Mouse (Mus musculus) T-cell, adult 2 months (primary cell): Measurements from ENCODE around the gene Scrn3.

Source experiments
- DNase-seq: peaks from one replicate; pipeline ENCODE4 v3.0.0; 2022; ENCODE audit warnings: low spot score

Gene Scrn3

DNA sequence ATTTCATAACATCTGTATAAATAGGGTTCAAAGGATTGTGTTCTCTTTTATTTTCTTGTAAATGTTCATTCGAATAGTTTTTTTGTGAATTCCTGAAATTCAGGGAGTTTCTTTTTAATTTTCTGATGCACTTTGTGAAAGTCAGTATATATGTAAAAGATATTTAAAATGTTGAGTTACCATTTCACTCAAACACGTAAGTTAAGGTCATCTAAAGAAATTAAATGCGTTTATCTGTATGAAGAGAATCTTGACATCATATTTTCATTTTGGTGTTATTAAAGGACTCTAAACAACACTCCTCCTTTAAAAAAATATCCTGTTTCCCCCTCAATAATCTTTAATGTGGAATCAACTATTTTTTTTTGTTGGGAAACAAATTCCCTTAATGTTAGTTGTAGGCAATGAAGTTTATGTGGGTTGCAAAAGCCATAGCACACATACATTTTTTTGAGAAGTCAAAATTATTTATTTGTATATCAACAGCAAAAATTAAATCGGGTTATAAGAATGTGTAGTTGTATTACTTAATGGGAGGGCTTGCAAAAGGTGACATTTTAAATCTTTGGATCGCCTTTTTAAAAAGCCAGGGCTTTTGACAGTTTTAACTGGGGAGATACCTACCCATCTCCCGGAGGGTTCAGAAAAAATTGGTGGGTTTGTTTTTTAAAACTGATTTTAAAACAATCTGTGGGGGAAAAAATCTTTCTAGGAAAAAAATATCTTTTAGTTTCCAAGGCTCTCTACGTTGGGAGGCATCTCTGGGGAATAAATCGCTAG is 37.0 kb upstream of the Scrn3 start:
- DNase-seq: no peak

DNA sequence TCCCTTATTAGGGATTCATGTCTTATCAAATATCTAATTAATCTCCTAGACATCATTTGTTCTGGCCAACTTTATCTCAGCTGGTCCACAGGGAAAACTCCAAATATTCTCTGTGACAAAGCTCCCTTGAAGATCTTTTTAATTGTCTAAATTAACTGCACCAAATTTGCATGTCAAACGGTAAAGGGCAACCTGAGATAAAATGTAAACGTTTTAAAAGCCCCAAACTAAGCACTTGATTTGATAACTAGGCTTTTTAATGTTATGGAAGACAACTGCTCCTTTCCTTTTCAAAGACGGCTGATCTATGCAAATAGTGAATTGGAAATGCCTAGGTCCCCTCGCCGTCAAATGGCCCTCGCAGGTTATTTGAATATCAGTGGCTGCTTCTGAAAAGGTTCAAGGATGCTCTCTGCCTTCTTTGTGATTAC is 36.2 kb upstream of the Scrn3 start:
- no peak for DNase-seq

DNA sequence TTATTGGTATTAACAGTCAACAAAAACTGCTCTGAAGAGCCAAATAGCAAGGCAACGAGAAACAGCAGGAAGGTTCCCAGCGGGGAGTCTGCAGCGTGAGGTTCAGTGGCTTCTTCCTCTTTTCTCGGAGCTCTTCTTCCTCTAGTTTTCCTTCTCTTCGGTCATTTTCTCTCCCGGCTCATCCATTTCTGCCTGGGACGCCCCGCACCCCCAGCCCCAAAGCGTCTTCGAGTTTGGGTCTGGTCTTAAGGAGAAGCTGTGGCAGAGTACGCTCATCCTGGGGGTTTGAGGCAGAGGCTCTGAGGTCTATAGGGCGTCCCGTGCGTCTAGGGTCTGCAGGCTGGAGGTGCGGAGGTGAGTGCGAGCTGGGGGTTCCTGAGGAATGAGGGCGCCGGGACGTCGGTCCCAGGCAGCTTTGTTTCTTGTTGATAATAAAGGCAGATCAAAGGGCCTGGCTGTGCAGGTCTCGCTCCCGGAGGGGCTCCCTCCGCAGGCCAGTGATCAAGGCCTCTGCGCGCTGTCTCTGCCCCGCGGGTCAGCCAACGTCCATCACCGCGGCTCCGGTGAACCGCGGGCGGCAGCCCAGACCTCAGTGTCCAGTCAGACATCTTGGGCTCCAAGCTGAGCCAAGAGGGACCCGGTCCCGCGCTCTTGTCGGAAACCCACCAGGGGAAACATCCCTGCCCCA is 35.2 kb upstream of the Scrn3 start:
- DNase-seq: no peak

DNA sequence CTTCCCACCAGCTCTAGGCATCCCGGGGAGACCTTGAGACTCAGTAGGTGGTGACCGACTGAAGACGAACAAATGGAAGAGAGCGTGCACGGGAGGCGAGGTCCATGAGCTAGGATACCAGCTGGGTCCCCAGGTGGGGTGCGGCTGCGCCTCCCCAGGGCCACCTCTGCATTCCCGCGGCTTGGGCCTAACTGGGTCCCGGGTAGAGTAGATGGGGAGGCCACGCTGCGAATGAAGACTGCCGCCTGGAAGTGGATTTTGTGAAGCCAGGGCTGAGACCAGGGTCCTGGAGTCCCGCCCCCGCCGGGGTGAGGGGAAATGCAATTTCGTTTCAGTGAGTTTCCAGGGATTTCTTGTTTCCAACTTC is 34.7 kb upstream of the Scrn3 start:
- DNase-seq: no peak

DNA sequence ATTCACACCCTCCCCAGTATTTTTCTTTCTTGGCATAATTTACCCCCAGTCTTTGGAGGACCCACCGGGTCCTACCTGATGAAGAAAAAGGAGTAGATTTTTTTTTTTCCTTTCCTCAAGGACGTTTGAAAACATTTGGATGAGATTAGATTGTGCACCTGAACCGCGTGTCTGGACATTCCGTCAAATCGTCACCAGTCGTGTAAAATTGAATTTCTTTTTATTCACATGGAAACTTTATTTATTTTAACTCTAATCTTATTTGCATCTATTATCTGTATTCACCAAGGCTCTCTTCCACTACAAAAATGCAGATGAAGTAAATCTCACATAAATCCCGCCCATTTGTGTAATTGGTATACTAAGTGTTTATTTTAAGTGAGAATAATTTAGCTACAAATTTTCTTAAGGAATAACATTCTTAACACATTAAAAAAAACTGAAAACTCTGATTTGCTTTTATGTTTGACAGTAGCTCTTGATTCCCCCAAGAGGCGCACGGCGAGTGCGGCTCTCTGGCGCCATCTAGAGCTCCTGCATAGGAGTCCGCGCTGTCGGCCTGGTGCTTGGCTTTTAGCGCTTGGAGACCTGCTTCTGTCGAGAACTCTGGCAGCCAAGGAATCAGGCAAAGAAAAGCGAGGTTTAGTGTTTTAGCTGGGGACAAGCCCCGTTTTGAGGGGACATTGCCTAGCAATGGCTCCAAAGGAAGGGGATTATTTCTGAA is 34.1 kb upstream of the Scrn3 start:
- peak; percentile 86 for DNase-seq

DNA sequence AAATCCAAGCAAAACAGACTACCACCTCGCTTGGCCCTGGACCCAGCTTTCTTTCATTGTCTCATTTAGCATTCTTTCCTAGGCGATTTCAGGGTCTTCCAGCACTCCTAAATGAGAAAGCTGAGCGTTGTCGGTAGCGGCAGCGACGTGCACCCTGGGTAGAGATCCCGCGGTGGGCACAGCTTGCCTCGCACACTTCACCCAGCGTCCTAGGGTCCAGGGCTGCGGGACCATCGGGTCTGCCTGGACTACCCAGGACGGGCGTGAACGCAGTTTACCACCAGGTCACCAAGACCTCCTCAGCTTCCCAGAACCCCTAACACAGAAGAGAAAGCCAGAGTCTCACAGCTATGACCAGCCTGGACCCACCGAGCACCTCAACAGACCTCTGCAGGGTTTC is 33.5 kb upstream of the Scrn3 start:
- DNase-seq: no peak

DNA sequence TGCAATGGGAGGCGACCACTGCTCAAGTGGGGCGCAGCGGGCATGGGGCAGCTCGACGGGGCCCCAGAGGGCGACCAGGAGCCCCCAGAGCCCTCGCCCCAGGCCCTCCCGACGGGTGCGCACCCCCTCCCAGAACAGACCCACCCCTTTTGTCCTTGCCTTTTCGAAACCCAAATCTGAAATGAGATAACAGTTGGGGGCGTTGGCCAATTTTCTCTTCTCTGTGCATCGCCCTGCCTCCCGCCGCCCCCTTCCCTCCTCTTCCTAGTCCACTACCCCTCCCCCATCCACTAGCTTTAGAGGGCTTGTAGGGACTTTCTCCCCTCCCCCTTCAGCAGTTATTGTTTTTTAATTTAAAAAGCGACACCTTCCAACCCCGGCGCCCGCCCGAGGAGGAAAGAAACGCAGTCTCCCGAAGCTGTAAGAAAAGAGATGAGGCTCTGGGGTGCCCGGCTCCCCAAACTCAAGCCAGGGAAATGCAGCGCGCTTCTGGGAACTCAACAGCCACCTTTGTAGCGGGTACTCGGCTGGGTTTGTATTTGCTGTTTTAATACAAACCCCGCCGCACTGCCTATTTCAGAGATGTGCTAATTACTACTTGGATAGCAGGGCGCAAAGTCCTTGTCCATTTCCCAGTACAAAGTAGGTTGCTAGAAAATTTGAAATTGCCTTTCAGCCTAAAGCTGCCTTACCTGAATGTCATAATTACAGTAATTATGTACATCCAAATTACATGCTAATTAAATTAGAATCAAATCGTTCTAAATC is 32.9 kb upstream of the Scrn3 start:
- no peak for DNase-seq

DNA sequence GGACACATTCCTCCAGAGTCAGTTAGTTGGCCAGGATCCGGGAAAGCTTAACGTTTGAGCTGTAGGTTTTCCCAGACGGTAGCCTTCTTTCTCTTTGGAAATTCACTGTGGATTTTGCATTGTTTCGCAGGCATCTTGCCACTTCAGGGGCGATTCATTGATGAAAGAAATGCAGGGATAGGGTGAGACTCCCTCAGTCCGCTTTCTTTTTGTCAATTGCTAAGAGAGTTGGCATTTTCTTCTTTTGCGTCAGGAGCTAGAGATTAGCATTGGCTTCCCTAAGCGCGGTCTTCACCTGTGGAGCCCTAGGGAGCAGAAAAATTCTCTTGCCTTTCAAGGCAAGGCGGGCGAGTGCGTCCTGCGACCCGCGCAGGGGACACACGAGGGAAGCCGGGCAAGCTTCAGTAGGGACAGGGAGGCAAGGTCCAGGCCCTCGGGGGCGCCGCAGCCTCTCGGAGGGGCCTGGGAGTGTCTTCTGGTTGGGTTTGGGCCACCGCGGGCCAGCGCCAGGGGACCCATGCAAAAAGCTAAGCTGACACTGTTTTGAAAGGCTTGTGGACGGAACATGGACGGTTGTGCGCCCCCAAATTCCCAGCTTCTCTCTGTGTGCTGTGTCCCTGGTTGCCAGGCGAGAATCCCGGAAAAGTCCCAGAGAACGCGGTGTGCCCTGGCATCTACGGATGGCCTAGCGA is 31.9 kb upstream of the Scrn3 start:
- no peak for DNase-seq

DNA sequence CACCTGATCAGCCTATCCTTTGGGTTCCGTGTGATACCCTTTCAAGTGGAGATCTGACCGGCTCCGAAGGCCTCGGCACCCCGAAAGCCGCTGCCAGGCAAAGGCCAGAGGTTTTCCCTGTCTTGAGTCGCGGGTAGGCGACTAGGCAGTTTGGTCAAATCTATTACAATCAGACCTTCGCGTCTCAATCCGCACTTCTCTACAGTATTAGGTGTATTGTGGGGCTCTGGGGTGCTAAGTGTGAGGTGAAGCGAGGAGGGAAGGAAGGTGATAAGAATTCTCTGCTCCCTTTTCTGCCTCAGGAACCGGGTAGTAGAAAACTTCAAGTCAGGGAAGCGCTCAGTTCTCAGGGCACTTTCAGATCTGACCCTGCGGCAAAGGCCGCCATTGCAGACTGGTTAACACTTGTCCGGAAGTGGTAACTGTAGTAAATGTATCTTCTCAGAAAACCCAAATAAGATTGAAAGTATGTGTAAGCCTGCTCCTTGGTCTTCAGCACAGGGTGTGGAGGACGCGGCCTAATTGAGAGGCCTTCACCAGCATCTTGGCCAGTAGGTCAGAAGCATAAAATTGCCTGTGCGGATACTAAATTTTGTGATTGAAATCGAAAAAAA is 31.2 kb upstream of the Scrn3 start:
- no peak for DNase-seq

DNA sequence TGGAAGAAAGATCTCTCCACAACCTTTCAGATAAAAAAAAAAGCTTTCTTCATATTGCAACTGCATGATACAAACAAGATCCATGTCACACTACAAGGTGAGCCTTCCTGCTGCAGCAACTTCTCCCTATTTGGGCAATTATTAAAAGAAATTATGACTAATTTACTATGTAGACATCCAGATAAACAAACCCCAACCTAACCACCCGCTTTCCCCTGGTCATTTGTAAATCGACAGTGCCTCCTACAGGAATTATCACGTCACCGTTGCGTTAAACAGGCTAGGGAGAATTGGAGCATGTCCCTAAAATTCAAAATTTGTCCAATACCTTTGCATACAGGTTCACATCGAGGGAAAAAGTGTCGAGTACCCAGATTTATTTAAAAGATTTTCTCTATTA is 30.7 kb upstream of the Scrn3 start:
- DNase-seq: no peak

DNA sequence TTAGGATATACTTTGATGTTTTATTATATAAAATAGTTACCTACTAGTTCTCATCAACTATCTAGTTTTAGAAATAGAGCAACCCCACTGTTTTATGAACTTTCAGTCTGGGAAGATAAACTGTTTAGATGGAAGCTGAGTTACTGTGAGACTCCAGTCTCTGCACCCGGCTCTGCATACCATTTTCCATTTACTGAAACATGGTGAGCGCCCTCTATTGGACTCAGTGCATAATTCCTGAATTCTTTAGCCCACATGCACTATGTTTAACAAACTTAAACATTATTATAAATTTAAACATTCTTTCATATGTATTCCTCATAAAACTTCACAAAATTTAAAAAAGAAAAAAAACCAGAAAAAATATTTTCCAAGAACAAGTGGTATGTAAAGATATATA is 26.8 kb upstream of the Scrn3 start:
- peak; percentile 30 for DNase-seq

DNA sequence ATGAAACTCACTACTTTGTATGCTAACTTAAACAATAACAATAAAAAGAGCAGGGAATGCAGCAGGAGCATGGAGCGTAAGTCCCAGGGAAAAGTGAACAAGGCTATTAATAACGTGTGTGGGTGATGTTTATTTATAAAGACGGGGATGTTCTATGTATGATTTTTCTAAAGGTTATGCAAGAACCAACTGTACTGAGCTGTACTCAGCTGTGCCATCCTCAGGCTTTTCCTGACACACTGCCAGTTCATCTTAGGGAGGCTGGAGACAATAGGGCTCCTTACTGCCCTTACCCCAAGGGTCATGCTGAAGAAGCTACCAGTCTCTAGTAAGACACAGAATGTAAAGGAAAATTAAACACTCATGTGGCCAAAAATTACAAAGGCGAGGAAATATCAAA is 21.3 kb upstream of the Scrn3 start:
- no peak for DNase-seq

DNA sequence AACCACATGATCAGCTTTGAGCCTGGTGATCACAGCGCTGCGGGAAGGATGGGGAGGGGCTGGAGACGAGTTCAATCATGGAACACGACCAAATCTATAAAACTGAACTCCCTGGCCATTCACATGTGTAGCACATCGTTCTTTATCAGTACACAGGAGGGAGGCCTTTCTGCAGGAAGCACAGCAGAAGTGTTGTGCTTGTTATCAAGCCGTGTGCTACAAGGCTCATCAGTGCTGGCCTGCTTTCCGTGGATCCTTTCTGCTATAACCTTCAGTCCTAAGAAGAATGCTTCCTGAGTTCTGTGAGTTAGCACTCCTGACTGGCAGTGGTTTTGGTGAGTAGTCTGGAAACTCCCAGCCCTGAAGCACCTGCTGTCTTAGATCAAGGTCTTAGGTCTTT is 17.4 kb upstream of the Scrn3 start:
- no peak for DNase-seq

DNA sequence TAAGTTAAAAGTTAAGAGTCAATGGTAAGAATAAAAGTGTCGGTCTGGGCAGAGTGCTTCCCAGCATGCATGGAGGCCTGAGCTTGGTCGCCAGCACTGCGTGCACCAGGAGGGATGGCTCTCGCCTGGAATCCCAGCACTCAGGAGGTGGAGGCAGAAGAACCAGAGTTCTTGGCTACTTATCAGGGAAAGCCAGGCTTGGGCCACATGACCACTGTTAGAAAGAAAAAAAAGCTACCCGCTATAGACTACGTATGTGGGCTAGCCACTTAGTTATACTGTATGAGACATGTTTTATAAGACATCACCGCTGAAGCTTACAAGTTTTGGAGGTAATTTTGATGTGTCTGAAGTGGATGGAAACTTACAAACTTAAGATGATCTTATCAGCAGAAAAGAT is 14.2 kb upstream of the Scrn3 start:
- no peak for DNase-seq

DNA sequence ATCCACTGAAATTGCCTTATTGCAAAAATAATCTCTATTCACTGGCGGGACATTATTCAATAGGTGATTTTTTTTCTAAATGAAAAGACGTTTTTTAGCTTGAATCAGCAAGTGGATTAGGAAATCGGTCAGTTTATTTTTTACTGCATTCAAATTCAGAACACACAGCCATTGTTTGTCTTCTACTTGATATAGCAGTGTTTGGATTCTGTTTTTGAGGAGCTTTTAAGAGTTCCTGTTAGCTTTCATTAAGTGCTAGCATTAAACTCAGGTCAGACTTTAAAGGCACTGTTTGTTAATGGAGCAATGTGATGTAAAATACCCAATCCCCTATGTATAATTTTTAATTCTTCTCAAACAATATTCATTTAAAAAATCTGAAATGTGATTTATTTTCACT is 13.6 kb upstream of the Scrn3 start:
- no peak for DNase-seq

DNA sequence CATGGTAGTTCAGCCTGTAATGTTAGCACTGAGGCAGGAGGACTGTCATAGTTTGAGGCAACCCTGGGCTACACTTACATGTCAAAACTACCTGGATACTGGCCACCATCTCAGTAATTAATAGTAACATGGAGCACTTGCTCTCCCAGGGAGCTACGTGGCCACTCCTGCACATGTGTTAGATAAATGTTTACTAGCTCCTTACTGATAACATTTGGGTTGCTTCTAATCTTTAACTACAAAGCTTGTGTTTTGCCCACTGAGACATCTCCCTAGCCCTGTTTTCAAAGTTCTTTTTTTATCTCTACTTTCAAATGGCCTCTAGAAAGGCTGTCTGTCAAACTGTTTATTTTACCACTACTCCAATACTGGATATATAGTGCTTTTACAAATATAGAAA is 10.4 kb upstream of the Scrn3 start:
- no peak for DNase-seq

DNA sequence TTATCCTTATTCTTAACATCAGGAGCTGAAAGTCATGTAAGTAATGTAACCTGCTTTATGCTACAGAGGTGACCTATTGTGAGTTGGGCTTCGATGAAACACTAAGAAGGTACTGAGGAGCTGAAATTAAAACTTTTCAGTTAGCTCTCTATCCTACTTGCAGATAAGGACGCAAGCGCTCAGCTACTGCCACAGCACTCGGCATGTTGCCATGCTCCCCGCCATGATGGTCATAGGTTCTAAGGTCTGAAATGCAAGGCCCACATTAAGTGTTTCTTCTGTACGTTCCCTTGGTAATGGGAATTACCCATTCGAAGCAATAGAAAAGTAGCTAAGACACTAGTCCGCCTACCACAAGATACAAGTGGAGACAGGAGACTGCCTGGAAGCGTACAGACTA is 9.7 kb upstream of the Scrn3 start:
- DNase-seq: no peak

DNA sequence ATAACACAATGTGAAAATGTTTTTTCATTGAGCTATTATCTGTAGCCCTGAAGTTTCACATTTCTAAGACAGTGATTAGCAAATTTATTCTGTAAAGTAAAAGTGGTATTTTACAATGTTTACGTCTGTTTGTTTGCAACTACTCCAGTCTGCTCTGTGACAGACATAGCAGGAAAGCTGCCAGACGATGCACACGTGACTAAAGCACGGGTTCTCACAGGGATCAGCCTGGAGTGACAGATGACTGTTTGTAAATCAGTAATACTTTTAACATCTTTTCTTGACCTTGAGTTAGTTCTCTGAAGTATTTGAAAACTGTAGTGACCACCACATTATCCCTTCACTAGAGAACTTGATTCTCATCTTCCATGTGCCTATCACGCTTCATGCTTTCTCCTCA is 7.9 kb upstream of the Scrn3 start:
- DNase-seq: no peak

DNA sequence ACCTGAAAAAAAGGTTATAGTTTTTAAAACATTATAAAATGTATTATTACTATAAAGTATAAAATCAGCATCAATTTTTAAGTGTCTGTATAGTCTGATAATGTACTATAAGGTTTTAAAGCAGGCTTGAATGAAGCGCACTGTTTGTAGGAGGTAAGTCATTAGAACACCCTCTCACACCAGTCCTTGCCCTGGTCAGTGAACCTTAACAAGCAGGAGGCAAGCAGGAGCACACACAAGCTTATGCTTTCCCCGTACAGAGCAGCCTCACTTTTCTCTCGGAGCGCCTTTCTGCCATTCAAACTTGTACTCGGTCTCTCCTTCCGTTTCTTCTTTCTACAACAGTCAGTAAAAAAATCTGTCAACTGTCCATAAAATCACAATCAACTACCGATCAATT is 6.4 kb upstream of the Scrn3 start:
- no peak for DNase-seq

DNA sequence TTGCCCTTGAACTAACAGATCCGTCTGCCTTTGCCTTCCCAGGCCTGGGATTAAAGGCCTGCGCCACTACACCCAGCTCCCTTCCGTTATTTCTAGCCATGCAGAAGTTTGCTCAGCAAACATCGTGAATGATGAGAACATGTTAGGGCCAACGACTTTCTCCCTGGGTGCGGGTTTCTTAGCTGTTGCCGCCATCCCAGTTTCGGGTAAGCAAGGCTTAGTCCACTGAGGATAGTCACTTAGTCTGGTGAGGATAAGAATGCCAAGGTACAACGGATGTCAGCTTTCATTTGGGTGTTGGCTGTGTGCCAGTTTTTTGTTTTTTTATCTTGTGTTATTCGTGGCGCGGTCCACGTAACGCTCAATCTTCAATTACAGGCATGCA is 708 bp downstream of the Scrn3 start:
- peak; percentile 34 for DNase-seq

DNA sequence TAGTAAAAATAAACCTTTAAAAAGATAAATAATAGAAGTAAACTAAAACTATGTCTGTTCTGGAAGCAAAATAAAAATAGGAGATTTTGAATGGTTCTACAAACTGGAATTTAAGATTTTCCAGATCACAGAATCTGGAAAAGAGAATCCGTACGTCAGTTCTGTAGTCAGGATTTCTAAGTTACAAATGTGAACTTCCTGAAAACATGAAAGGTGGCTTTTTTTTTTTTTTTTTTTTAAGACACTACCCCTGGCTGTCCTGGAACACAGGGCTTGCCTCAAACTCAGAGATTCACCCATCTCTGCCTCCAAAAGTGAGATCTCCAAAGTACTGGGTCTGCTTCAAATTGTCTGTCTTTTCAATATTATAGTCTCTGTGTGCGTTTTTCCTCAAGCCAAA is 1.9 kb downstream of the Scrn3 start:
- DNase-seq: no peak

DNA sequence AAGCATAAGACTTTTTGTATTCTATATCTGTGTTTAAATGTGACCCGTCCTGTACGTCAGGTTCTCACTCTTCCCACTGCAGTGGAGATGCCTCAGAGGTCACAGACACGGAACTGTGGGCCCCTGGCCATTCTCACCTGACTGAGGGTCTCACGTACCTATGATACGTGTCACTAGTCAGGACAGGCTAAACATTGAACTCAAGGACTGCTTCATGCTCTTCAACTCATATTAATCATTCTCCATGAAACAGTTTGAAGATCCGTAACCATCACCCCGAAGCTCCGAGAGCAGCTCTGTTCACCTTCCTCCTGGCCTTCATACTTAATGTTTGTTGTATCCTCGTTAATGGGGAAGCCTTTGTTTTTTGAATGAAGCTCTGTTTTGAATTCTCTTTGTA is 5.0 kb downstream of the Scrn3 start:
- DNase-seq: no peak
